Mouse (Mus musculus): ENCODE results near the gene Pcp2. TPM values are rescaled to one million over a fixed set of nuclear protein-coding genes. Genes with fewer than 3 reads are reported as not detected.

The Pcp2 gene
- polyA plus RNA-seq, 2 experiments from 2014 or later, result not detected

Other genes starting within 250 kb of the Pcp2 start
- gene Arhgef18, start 232.5 kb downstream of the Pcp2 start, polyA plus RNA-seq (2017; shearing (Covaris generic)), result 10 to 100 TPM; 27.6 to 35.8 TPM
- 10 to 100 TPM; 18.2 to 22.7 TPM for gene Pex11g, start 157.9 kb downstream of the Pcp2 start, polyA plus RNA-seq (2017; shearing (Covaris generic))
- gene Tex45, start 154.7 kb downstream of the Pcp2 start, polyA plus RNA-seq (2017; shearing (Covaris generic)), result not detected
- gene Zfp358, start 132.4 kb downstream of the Pcp2 start, polyA plus RNA-seq (2017; shearing (Covaris generic)), result 1 to 10 TPM; 1.0 to 1.6 TPM
- gene Mcoln1, start 125.1 kb downstream of the Pcp2 start, polyA plus RNA-seq (2017; shearing (Covaris generic)), result 10 to 100 TPM; 16.1 to 18.6 TPM
- 10 to 100 TPM; 26.1 to 43.7 TPM for gene Pnpla6, start 110.2 kb downstream of the Pcp2 start, polyA plus RNA-seq (2017; shearing (Covaris generic))
- gene C330021F23Rik, start 57.6 kb downstream of the Pcp2 start, polyA plus RNA-seq (2017; shearing (Covaris generic)), result 1 to 10 TPM in 1 of 2 experiments, not detected in 1; 1.4 TPM
- not detected for gene Camsap3, start 38.3 kb downstream of the Pcp2 start, polyA plus RNA-seq (2017; shearing (Covaris generic))
- 100 to 1,000 TPM in 1 of 2 experiments, 10 to 100 TPM in 1; 87.5 to 131 TPM for gene Xab2, start 4.2 kb downstream of the Pcp2 start, polyA plus RNA-seq (2017; shearing (Covaris generic))
- gene Pet100, start 4.0 kb downstream of the Pcp2 start, polyA plus RNA-seq (2017; shearing (Covaris generic)), result 100 to 1,000 TPM in 1 of 2 experiments, 10 to 100 TPM in 1; 84.8 to 145 TPM
- 100 to 1,000 TPM; 190 to 257 TPM for gene Stxbp2, start 5.4 kb upstream of the Pcp2 start, polyA plus RNA-seq (2017; shearing (Covaris generic))
- not detected for gene Retn, start 30.2 kb upstream of the Pcp2 start, polyA plus RNA-seq (2017; shearing (Covaris generic))
- gene Mcemp1, start 40.2 kb upstream of the Pcp2 start, polyA plus RNA-seq (2017; shearing (Covaris generic)), result not detected
- not detected for gene Fcor, start 46.8 kb upstream of the Pcp2 start, polyA plus RNA-seq (2017; shearing (Covaris generic))
- 10 to 100 TPM; 20.3 to 32.6 TPM for gene Trappc5, start 50.8 kb upstream of the Pcp2 start, polyA plus RNA-seq (2017; shearing (Covaris generic))
- gene Fcer2a, start 68.6 kb upstream of the Pcp2 start, polyA plus RNA-seq (2017; shearing (Covaris generic)), result 10 to 100 TPM in 1 of 2 experiments, under 1 TPM in 1; 0.38 to 12.4 TPM
- not detected for gene Clec4g, start 95.1 kb upstream of the Pcp2 start, polyA plus RNA-seq (2017; shearing (Covaris generic))
- gene Cd209a, start 123.4 kb upstream of the Pcp2 start, polyA plus RNA-seq (2017; shearing (Covaris generic)), result not detected
- not detected for gene Cd209e, start 228.8 kb upstream of the Pcp2 start, polyA plus RNA-seq (2017; shearing (Covaris generic))